In the genomic region with DNA sequence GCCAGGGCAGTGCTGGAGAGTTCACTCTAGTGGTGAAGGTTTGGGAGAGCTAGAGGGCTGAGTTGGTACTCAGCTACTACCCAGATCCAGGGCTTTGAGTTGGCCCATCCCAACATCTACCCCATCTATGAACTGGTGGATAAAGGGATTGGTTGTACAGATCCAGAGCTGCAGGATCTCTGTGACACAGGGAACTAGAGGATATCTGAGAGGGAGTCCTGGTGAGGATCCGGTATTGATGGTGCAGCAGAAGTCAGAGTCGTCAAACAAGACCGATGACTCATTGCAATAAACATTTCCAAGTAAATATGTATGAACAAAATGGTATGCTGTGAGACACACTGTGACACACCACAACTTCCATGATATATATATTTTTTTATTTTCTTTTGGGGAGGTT, we compare ENCODE assay signal across 25 mouse cellular contexts. TPM values are rescaled to one million over a fixed set of nuclear protein-coding genes. Genes with fewer than 3 reads are reported as not detected.
DNase-seq lines count a peak whose midpoint lies in the region; ATAC-seq and TF ChIP-seq lines count a peak whose summit lies in the region.
"Had no signal": no experiment of that assay in that cellular context is flagged by ENCODE, and none has a peak within 500 bp of the region (broad histone marks: within the 10 kb centered on the region; RNA-seq: fewer than 3 reads in every experiment).

No protein-coding gene starts in this region.

- H3K27me3 ChIP-seq in liver, embryonic 16.5 days (ENCODE audit: control insufficient read depth, insufficient read depth, low read depth, low read length): no peaks in the 10 kb centered on the region
- no peaks in the 10 kb centered on the region for H3K27me3 ChIP-seq in hindbrain, postnatal 0 days (ENCODE audit: insufficient read depth, low read length)
- H3K27me3 ChIP-seq: embryonic facial prominence, embryonic 15.5 days; hindbrain, embryonic 12.5 days; intestine, embryonic 15.5 days; limb, embryonic 12.5 days; lung, embryonic 15.5 days had no signal

- H3K4me3 ChIP-seq in left cerebral cortex, adult 2 months: no peak overlapping the region
- H3K4me3 ChIP-seq in bone marrow macrophage, adult 2 months (ENCODE audit: insufficient read depth, low read length): no peak overlapping the region
- no peak overlapping the region for H3K4me3 ChIP-seq in liver, embryonic 16.5 days (ENCODE audit: low read depth, low read length)
- H3K4me3 ChIP-seq in hindbrain, postnatal 0 days (ENCODE audit: low read length): no peak overlapping the region
- H3K4me3 ChIP-seq: embryonic facial prominence, embryonic 15.5 days; forebrain, embryonic 10.5 days; hindbrain, embryonic 12.5 days; intestine, embryonic 15.5 days; limb, embryonic 12.5 days; lung, embryonic 15.5 days; myocyte had no signal

- no peak for DNase-seq in left cerebral cortex, adult 2 months (ENCODE audit: extremely low spot score in 1 of 2, low spot score in 2 of 2)
- DNase-seq in left cerebral cortex, postnatal 14 days (ENCODE audit: low spot score in 2 of 2): no peak
- peak; percentile 19 for DNase-seq in CD4-positive helper T cell, adult 2 months (ENCODE audit: low read depth, low spot score)
- no peak for DNase-seq in kidney, adult 8-10 months
- DNase-seq in hindbrain, postnatal 0 days (ENCODE audit: low spot score): no peak
- no peak for DNase-seq in spleen, postnatal 36 days (ENCODE audit: low spot score in 2 of 2)
- DNase-seq: adrenal gland, adult 2 months; cerebellum, adult 2 months; heart, adult 18-20 months; midbrain, embryonic 14.5 days had no signal

- H3K27ac ChIP-seq in left cerebral cortex, adult 2 months: peak overlapping the region; percentile 44; the same call in 1 of the 2 replicates
- peak overlapping the region; percentile 97 for H3K27ac ChIP-seq in bone marrow macrophage, adult 2 months (ENCODE audit: insufficient read depth, low read depth, low read length)
- H3K27ac ChIP-seq in liver, embryonic 16.5 days (ENCODE audit: low read length): peak overlapping the region; percentile 68
- no peak overlapping the region for H3K27ac ChIP-seq in hindbrain, postnatal 0 days
- H3K27ac ChIP-seq: embryonic facial prominence, embryonic 15.5 days; forebrain, embryonic 10.5 days; hindbrain, embryonic 12.5 days; intestine, embryonic 15.5 days; kidney, postnatal 0 days; limb, embryonic 12.5 days; lung, embryonic 15.5 days had no signal

- no peaks in the 10 kb centered on the region for H3K36me3 ChIP-seq in liver, embryonic 16.5 days (ENCODE audit: control insufficient read depth, insufficient read depth)
- H3K36me3 ChIP-seq in hindbrain, postnatal 0 days (ENCODE audit: insufficient read depth, low read length): no peaks in the 10 kb centered on the region
- H3K36me3 ChIP-seq: embryonic facial prominence, embryonic 15.5 days; forebrain, embryonic 10.5 days; hindbrain, embryonic 12.5 days; intestine, embryonic 15.5 days; limb, embryonic 12.5 days; lung, embryonic 15.5 days had no signal

- TF ChIP-seq CTCF in left cerebral cortex, adult 2 months (IDR thresholded peaks at IDR 0.05): no peak
- TF ChIP-seq CTCF in bone marrow macrophage, adult 2 months (IDR thresholded peaks at IDR 0.05; ENCODE audit: low read depth, low read length): no peak
- no peak for TF ChIP-seq CTCF in hindbrain, postnatal 0 days (IDR thresholded peaks at IDR 0.05; ENCODE audit: low read depth)

- ATAC-seq in liver, embryonic 16.5 days (ENCODE audit: low read depth): no peak
- ATAC-seq in hindbrain, postnatal 0 days: no peak
- ATAC-seq: intestine, embryonic 15.5 days had no signal

- H3K9ac ChIP-seq in liver, embryonic 16.5 days (ENCODE audit: low read depth, low read length): no peak overlapping the region
- H3K9ac ChIP-seq in hindbrain, postnatal 0 days (replicated peaks; ENCODE audit: low read length): no peak overlapping the region
- H3K9ac ChIP-seq: embryonic facial prominence, embryonic 15.5 days; hindbrain, embryonic 12.5 days; intestine, embryonic 15.5 days; limb, embryonic 12.5 days; lung, embryonic 15.5 days had no signal

- H3K9me3 ChIP-seq in liver, embryonic 16.5 days (replicated peaks; ENCODE audit: control insufficient read depth, low read length): no peaks in the 10 kb centered on the region
- H3K9me3 ChIP-seq in hindbrain, postnatal 0 days (ENCODE audit: low read length): no peaks in the 10 kb centered on the region
- H3K9me3 ChIP-seq: embryonic facial prominence, embryonic 15.5 days; forebrain, embryonic 10.5 days; hindbrain, embryonic 12.5 days; intestine, embryonic 15.5 days; limb, embryonic 12.5 days; lung, embryonic 15.5 days had no signal

- intact Hi-C loops in left cerebral cortex, adult 2 months (cut with DNase I): no loop called here
- intact Hi-C loops in left cerebral cortex, postnatal 14 days (cut with DNase I): no loop called here

- no peak overlapping the region for H3K4me2 ChIP-seq in liver, embryonic 16.5 days (ENCODE audit: low read depth, low read length)
- no peak overlapping the region for H3K4me2 ChIP-seq in hindbrain, postnatal 0 days (ENCODE audit: low read depth, low read length)
- H3K4me2 ChIP-seq: embryonic facial prominence, embryonic 15.5 days; hindbrain, embryonic 12.5 days; intestine, embryonic 15.5 days; limb, embryonic 12.5 days; lung, embryonic 15.5 days had no signal

- no peak for TF ChIP-seq POLR2A in bone marrow macrophage, adult 2 months (IDR thresholded peaks at IDR 0.05; ENCODE audit: borderline replicate concordance, low read depth, low read length)

- WGBS in liver, embryonic 16.5 days (ENCODE audit: insufficient replicate concordance): 61% methylated on average over 3 of the region's 3 CpGs
- WGBS in hindbrain, postnatal 0 days: 90% methylated on average over 3 of the region's 3 CpGs

- H3K4me1 ChIP-seq in bone marrow macrophage, adult 2 months (ENCODE audit: control insufficient read depth, insufficient read depth, low read length): peaks cover 63% of the 10 kb centered on the region
- H3K4me1 ChIP-seq in liver, embryonic 16.5 days (ENCODE audit: control insufficient read depth, low read depth, low read length): peaks cover 38% of the 10 kb centered on the region
- no peaks in the 10 kb centered on the region for H3K4me1 ChIP-seq in hindbrain, postnatal 0 days (ENCODE audit: insufficient read depth, low read length)
- H3K4me1 ChIP-seq: hindbrain, embryonic 12.5 days; intestine, embryonic 15.5 days had no signal

RNA-seq across cellular contexts. Expression of gene Ccr1, which starts 37.6 kb away (rescaled TPM):
- under 1 TPM in 1 of 2 experiments, not detected in 1; 0.38 TPM for total RNA-seq in left cerebral cortex, adult 2 months (2021)
- total RNA-seq in left cerebral cortex, postnatal 14 days (2021): 1 to 10 TPM in 1 of 2 experiments, under 1 TPM in 1; 0.93 to 1.2 TPM
- polyA plus RNA-seq in bone marrow macrophage, adult 2 months (2012; ENCODE audit: insufficient read depth, insufficient read length, missing spikeins): 6.0 and 6.5 TPM in 2 replicates
- polyA plus RNA-seq in liver, embryonic 16.5 days (2015; fragmentation: Nextera tagmentation; extraction: Ambion mirVana): 2.9 and 3.5 TPM in 2 replicates
- 0.21 and 0.86 TPM in 2 replicates for total RNA-seq in hindbrain, postnatal 0 days (2014; rRNA removed)
- polyA plus RNA-seq in hindbrain, postnatal 0 days (2015; fragmentation: Nextera tagmentation; extraction: Ambion mirVana): 0.63 and 0.66 TPM in 2 replicates
- polyA plus RNA-seq: myocyte had no signal

RNA-seq across cellular contexts. Expression of gene Ccr1l1, which starts 47.3 kb away (rescaled TPM):
- total RNA-seq in left cerebral cortex, adult 2 months (2021): not detected
- total RNA-seq in left cerebral cortex, postnatal 14 days (2021): not detected
- polyA plus RNA-seq in bone marrow macrophage, adult 2 months (2012; ENCODE audit: insufficient read depth, insufficient read length, missing spikeins): 1.3 TPM in 1 of 2 replicates, not detected in the other
- 0.07 TPM in 1 of 2 replicates, not detected in the other for polyA plus RNA-seq in liver, embryonic 16.5 days (2015; fragmentation: Nextera tagmentation; extraction: Ambion mirVana)
- total RNA-seq in hindbrain, postnatal 0 days (2014; rRNA removed): not detected in 2 replicates
- polyA plus RNA-seq in hindbrain, postnatal 0 days (2015; fragmentation: Nextera tagmentation; extraction: Ambion mirVana): not detected in 2 replicates
- total RNA-seq: adrenal gland, adult 2 months; gastrocnemius, adult 8-10 months; heart, adult 18-20 months; left cerebral cortex, adult 8-10 months had no signal
- polyA plus RNA-seq: adrenal gland, adult 2 months; brain, embryonic 14.5 days; cerebellum, adult 2 months; embryonic facial prominence, embryonic 15.5 days; forebrain, embryonic 10.5 days; heart, postnatal 0 days; hindbrain, embryonic 12.5 days; intestine, embryonic 15.5 days; kidney, postnatal 0 days; limb, embryonic 12.5 days; lung, embryonic 15.5 days; midbrain, embryonic 14.5 days; myocyte; testis, adult 2 months had no signal
